Comparison of ENCODE assay signal across 26 mouse cellular contexts in the genomic region with DNA sequence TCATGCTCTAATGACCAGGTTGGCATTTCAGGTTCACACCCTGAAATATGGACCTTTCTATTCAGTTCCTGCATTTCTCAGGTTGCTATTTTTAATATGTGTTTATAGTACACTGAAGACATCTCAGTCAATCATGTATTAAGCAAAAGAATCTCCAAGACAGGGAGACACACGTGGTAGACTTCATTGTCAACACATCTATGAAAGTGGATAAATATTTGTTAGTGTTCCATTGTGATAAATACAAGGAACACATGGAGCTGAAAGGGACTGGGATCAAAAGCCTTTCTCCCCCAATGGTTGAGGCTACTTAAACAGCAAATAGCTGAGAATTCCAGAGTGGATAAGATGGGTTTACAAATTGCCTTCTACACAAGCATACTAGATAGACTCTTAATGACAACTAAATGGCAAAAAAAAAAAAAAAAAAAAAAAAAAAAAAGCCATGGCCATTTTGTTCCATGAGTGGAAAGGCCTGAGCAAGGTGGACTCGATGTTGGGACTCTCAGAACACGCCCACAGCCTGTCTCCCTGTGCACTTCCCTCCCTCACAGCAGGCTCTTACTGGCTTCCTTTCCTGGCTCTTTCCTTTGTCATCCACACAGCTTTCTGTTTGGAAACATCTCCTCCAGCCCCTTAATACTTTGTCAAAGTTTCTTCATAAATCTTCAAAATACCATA.
DNase-seq lines count a peak whose midpoint lies in the region; ATAC-seq and TF ChIP-seq lines count a peak whose summit lies in the region.
"Had no signal": no experiment of that assay in that cellular context is flagged by ENCODE, and none has a peak within 500 bp of the region (broad histone marks: within the 10 kb centered on the region; RNA-seq: fewer than 3 reads in every experiment).

No protein-coding gene starts in this region.

- H3K36me3 ChIP-seq in intestine, embryonic 14.5 days (ENCODE audit: control insufficient read depth, insufficient read depth, low read length): no peaks in the 10 kb centered on the region
- no peaks in the 10 kb centered on the region for H3K36me3 ChIP-seq in intestine, embryonic 16.5 days (ENCODE audit: control insufficient read depth, insufficient read depth, low read length)
- no peaks in the 10 kb centered on the region for H3K36me3 ChIP-seq in lung, embryonic 15.5 days
- H3K36me3 ChIP-seq in lung, postnatal 0 days (ENCODE audit: insufficient read depth, low read length): no peaks in the 10 kb centered on the region
- H3K36me3 ChIP-seq in CH12.LX (replicated peaks in 1 of 2; ENCODE audit: control insufficient read depth in 1 of 2, insufficient read depth in 1 of 2, low read length in 1 of 2): no peaks in the 10 kb centered on the region
- H3K36me3 ChIP-seq: embryonic facial prominence, embryonic 13.5 days; embryonic facial prominence, embryonic 15.5 days; forebrain, embryonic 10.5 days; forebrain, embryonic 12.5 days had no signal

- H3K4me1 ChIP-seq in intestine, embryonic 14.5 days (replicated peaks; ENCODE audit: control insufficient read depth, insufficient read depth, low read length): peaks cover 13% of the 10 kb centered on the region; the same call in 1 of the 2 replicates
- H3K4me1 ChIP-seq in intestine, embryonic 16.5 days (ENCODE audit: control insufficient read depth, insufficient read depth, low read length): no peaks in the 10 kb centered on the region; the same call in 1 of the 2 replicates
- H3K4me1 ChIP-seq in lung, embryonic 15.5 days: peaks cover 33% of the 10 kb centered on the region
- H3K4me1 ChIP-seq in lung, postnatal 0 days (ENCODE audit: insufficient read depth, low read depth, low read length): no peaks in the 10 kb centered on the region
- H3K4me1 ChIP-seq in CH12.LX (ENCODE audit: control insufficient read depth in 1 of 2, insufficient read depth in 2 of 2): peaks cover 10 to 82% of the 10 kb centered on the region in 2 experiments
- H3K4me1 ChIP-seq: embryonic facial prominence, embryonic 15.5 days; forebrain, embryonic 12.5 days had no signal

- in situ Hi-C loops in CH12.LX (cut with MboI; ENCODE audit: low pct_ligation_motif_present, low pct_unique_long_range_greater_than_20kb, low sequenced_read_pairs): no loop called here

- no peaks in the 10 kb centered on the region for H3K9me3 ChIP-seq in intestine, embryonic 14.5 days (ENCODE audit: control insufficient read depth, low read length)
- no peaks in the 10 kb centered on the region for H3K9me3 ChIP-seq in intestine, embryonic 16.5 days (ENCODE audit: control insufficient read depth, low read length)
- no peaks in the 10 kb centered on the region for H3K9me3 ChIP-seq in lung, embryonic 15.5 days
- no peaks in the 10 kb centered on the region for H3K9me3 ChIP-seq in lung, postnatal 0 days (ENCODE audit: low read length)
- H3K9me3 ChIP-seq in CH12.LX (replicated peaks; ENCODE audit: low read length): no peaks in the 10 kb centered on the region
- H3K9me3 ChIP-seq: embryonic facial prominence, embryonic 13.5 days; embryonic facial prominence, embryonic 15.5 days; forebrain, embryonic 10.5 days; forebrain, embryonic 12.5 days had no signal

- dilution Hi-C loops in CH12.LX (cut with MboI; ENCODE audit: extremely low pct_ligation_motif_present, extremely low pct_unique_long_range_greater_than_20kb, low sequenced_read_pairs): no loop called here

- no peak for TF ChIP-seq CTCF in lung, postnatal 0 days (IDR thresholded peaks at IDR 0.05)
- no peak for TF ChIP-seq CTCF in CH12.LX (conservative IDR thresholded peaks at IDR 0.05 in 1 of 2, IDR thresholded peaks at IDR 0.05 in 1 of 2; ENCODE audit: low read depth in 2 of 2, low read length in 2 of 2)

- H3K4me2 ChIP-seq in intestine, embryonic 14.5 days (ENCODE audit: low read length): no peak overlapping the region
- H3K4me2 ChIP-seq in intestine, embryonic 16.5 days (ENCODE audit: low read depth, low read length): no peak overlapping the region
- no peak overlapping the region for H3K4me2 ChIP-seq in lung, embryonic 15.5 days
- H3K4me2 ChIP-seq in lung, postnatal 0 days (replicated peaks; ENCODE audit: low read depth, low read length): no peak overlapping the region
- no peak overlapping the region for H3K4me2 ChIP-seq in CH12.LX (ENCODE audit: insufficient read depth, low read depth, poor library complexity, severe bottlenecking)
- H3K4me2 ChIP-seq: embryonic facial prominence, embryonic 13.5 days; embryonic facial prominence, embryonic 15.5 days; forebrain, embryonic 12.5 days had no signal

- H3K27ac ChIP-seq in intestine, embryonic 14.5 days (ENCODE audit: low read depth): no peak overlapping the region
- H3K27ac ChIP-seq in intestine, embryonic 16.5 days (ENCODE audit: low read length): no peak overlapping the region
- H3K27ac ChIP-seq in lung, embryonic 15.5 days: peak overlapping the region; percentile 74
- H3K27ac ChIP-seq in lung, postnatal 0 days (ENCODE audit: low read length): peak overlapping the region; percentile 72
- no peak overlapping the region for H3K27ac ChIP-seq in CH12.LX (ENCODE audit: insufficient read depth, low read depth)
- H3K27ac ChIP-seq: embryonic facial prominence, embryonic 13.5 days; embryonic facial prominence, embryonic 15.5 days; forebrain, embryonic 10.5 days; forebrain, embryonic 12.5 days had no signal

- no peaks in the 10 kb centered on the region for H3K79me2 ChIP-seq in CH12.LX (replicated peaks; ENCODE audit: control insufficient read depth, extremely low read depth, insufficient read depth, poor library complexity, severe bottlenecking)

- no peak for TF ChIP-seq POLR2A in CH12.LX (IDR thresholded peaks at IDR 0.05; ENCODE audit: low read depth, low read length)

- no peak for ATAC-seq in intestine, embryonic 14.5 days (replicated peaks; ENCODE audit: low FRiP score, low TSS enrichment, low read depth)
- ATAC-seq in intestine, embryonic 16.5 days: no peak
- peak; percentile 61 for ATAC-seq in lung, embryonic 15.5 days (ENCODE audit: borderline replicate concordance, extremely low read depth, low FRiP score, low TSS enrichment)
- ATAC-seq in lung, postnatal 0 days: peak; percentile 66
- ATAC-seq: CD4-positive, CD25-positive, alpha-beta regulatory T cell, adult 4 months; forebrain, embryonic 14.5 days had no signal

- H3K9ac ChIP-seq in intestine, embryonic 14.5 days (ENCODE audit: low read length): no peak overlapping the region
- H3K9ac ChIP-seq in intestine, embryonic 16.5 days (ENCODE audit: low read depth, low read length): no peak overlapping the region
- no peak overlapping the region for H3K9ac ChIP-seq in lung, embryonic 15.5 days
- H3K9ac ChIP-seq in lung, postnatal 0 days (replicated peaks; ENCODE audit: low read depth): no peak overlapping the region
- no peak overlapping the region for H3K9ac ChIP-seq in CH12.LX (ENCODE audit: insufficient read depth, low read depth)
- H3K9ac ChIP-seq: embryonic facial prominence, embryonic 13.5 days; embryonic facial prominence, embryonic 15.5 days; forebrain, embryonic 12.5 days had no signal

- peak; percentile 62 for TF ChIP-seq EP300 in lung, postnatal 0 days (IDR thresholded peaks at IDR 0.05)
- TF ChIP-seq EP300 in CH12.LX (IDR thresholded peaks at IDR 0.05; ENCODE audit: low read length): no peak

- WGBS in intestine, embryonic 14.5 days: 67% methylated on average over 3 of the region's 3 CpGs
- WGBS in intestine, embryonic 16.5 days: 50% methylated on average over 3 of the region's 3 CpGs
- WGBS in lung, embryonic 15.5 days: 33% methylated on average over 3 of the region's 3 CpGs
- WGBS in lung, postnatal 0 days: 39% methylated on average over 3 of the region's 3 CpGs

- no peaks in the 10 kb centered on the region for H3K27me3 ChIP-seq in intestine, embryonic 14.5 days (replicated peaks; ENCODE audit: control insufficient read depth, insufficient read depth, low read length)
- no peaks in the 10 kb centered on the region for H3K27me3 ChIP-seq in intestine, embryonic 16.5 days (replicated peaks; ENCODE audit: control insufficient read depth, insufficient read depth, low read length)
- no peaks in the 10 kb centered on the region for H3K27me3 ChIP-seq in lung, embryonic 15.5 days
- H3K27me3 ChIP-seq in lung, postnatal 0 days (replicated peaks; ENCODE audit: insufficient read depth, low read length): no peaks in the 10 kb centered on the region
- no peaks in the 10 kb centered on the region for H3K27me3 ChIP-seq in CH12.LX (replicated peaks)
- H3K27me3 ChIP-seq: embryonic facial prominence, embryonic 13.5 days; embryonic facial prominence, embryonic 15.5 days; forebrain, embryonic 12.5 days had no signal

- peak; percentile 31 for DNase-seq in intestine, embryonic 14.5 days (ENCODE audit: low spot score)
- DNase-seq in lung, postnatal 25 days (ENCODE audit: low spot score): no peak
- DNase-seq in lung, postnatal 0 days (ENCODE audit: low spot score): peak; percentile 86
- DNase-seq in lung, postnatal 14 days: no peak
- DNase-seq in CH12.LX (ENCODE audit: extremely low read depth): no peak
- DNase-seq in layer of hippocampus, adult 8-10 months (ENCODE audit: low spot score in 2 of 2): no peak
- DNase-seq: adrenal gland, adult 2 months; adrenal gland, postnatal 10 days; adrenal gland, postnatal 25 days; B cell, adult 2 months; cerebellum, adult 11 months; cerebellum, adult 18-20 months; cerebellum, adult 8-10 months; cerebellum, adult 9-11 months; cerebellum, postnatal 14 days; cerebellum, postnatal 36 days; embryo, embryonic 11 days had no signal

- no peak overlapping the region for H3K4me3 ChIP-seq in intestine, embryonic 14.5 days (ENCODE audit: low read depth, low read length)
- no peak overlapping the region for H3K4me3 ChIP-seq in intestine, embryonic 16.5 days (ENCODE audit: low read length)
- no peak overlapping the region for H3K4me3 ChIP-seq in lung, embryonic 15.5 days
- H3K4me3 ChIP-seq in lung, postnatal 0 days (ENCODE audit: low read depth, low read length): no peak overlapping the region
- no peak overlapping the region for H3K4me3 ChIP-seq in CH12.LX (replicated peaks in 1 of 3; ENCODE audit: low read depth in 2 of 3, low read length in 2 of 3, poor library complexity in 1 of 3)
- H3K4me3 ChIP-seq: embryonic facial prominence, embryonic 13.5 days; embryonic facial prominence, embryonic 15.5 days; erythroblast, embryonic 14.5 days; forebrain, embryonic 10.5 days; forebrain, embryonic 12.5 days had no signal

- no peak for TF ChIP-seq RAD21 in CH12.LX (IDR thresholded peaks at IDR 0.05; ENCODE audit: low read depth, low read length)

TF ChIP-seq in CH12.LX, 34 proteins besides CTCF, POLR2A, EP300 and RAD21:
- TF ChIP-seq ZNF384 (IDR thresholded peaks at IDR 0.05; ENCODE audit: low read depth, low read length) (peak; percentile 86), RCOR1 (conservative IDR thresholded peaks at IDR 0.05; ENCODE audit: low read depth, low read length) (no peak)

Comparison
In these comparisons a context has a peak if more than half of its experiments do, and no peak if none do; other contexts are left out.
1. DNase-seq: peak in intestine, embryonic 14.5 days (single experiment) and lung, postnatal 0 days (single experiment); none in lung, postnatal 25 days (single experiment), lung, postnatal 14 days (single experiment), CH12.LX (single experiment) and layer of hippocampus, adult 8-10 months (0 of 2).
2. ATAC-seq: peak in lung, embryonic 15.5 days (single experiment) and lung, postnatal 0 days (single experiment); none in intestine, embryonic 14.5 days (single experiment) and intestine, embryonic 16.5 days (single experiment).
3. H3K27ac ChIP-seq: peak in lung, embryonic 15.5 days (single experiment) and lung, postnatal 0 days (single experiment); none in intestine, embryonic 14.5 days (single experiment), intestine, embryonic 16.5 days (single experiment) and CH12.LX (single experiment).